Mouse (Mus musculus) E14TG2a.4 (cell line): ENCODE results near the gene Ginm1.

Source experiments
- H3K27me3 ChIP-seq: 2 replicates; pipeline ENCODE4 v1.6.1; 2014; ENCODE audit warnings: low read length, control low read depth; ENCODE audit not compliant: insufficient read depth
- H3K36me3 ChIP-seq: 2 replicates; pipeline ENCODE4 v1.6.1; 2014; ENCODE audit warnings: low read length, control low read depth; ENCODE audit not compliant: insufficient read depth
- H3K4me1 ChIP-seq: replicated peaks from 2 replicates; pipeline ENCODE4 v1.6.1; 2014; ENCODE audit warnings: low read depth, low read length, control low read depth
- H3K4me3 ChIP-seq: replicated peaks from 2 replicates; pipeline ENCODE4 v1.5.1; 2014; ENCODE audit warnings: mild to moderate bottlenecking, low read length
- H3K9me3 ChIP-seq: 2 replicates; pipeline ENCODE4 v1.6.1; 2014; ENCODE audit warnings: low read length, control low read depth
- CTCF ChIP-seq: conservative IDR thresholded peaks from 2 replicates; pipeline ENCODE4 v1.5.1; 2014; ENCODE audit warnings: low read length
- NANOG ChIP-seq: IDR thresholded peaks from 2 replicates; pipeline ENCODE4 v1.6.1; 2014; ENCODE audit warnings: borderline replicate concordance, low read length, mixed read lengths
- POU5F1 ChIP-seq: IDR thresholded peaks from 2 replicates; pipeline ENCODE4 v1.6.1; 2014; ENCODE audit warnings: low read length, borderline replicate concordance

Gene Ginm1

DNA sequence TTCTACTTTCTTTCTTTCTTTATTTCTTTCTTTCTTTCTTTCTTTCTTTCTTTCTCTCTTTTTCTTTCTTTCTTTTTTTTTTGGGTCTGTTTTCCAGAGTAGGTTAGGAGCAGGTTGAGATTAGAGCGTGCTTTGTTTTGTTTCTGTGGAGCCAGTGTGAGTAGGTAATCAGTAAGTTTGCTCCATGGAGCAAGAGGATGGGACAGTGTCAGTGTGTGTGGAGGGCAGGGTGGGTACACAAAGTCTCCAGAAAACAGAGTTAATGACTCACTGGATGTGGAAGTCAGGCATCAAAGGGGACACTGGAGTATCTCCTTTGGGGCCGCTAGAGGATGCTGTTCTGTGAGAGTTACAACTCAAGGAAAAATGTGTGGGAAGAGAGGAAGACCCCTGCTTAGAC lies 44.3 kb upstream of the Ginm1 start:
- Histone ChIP-seq H3K4me3 (no peak overlapping the region), H3K4me1 (peaks cover 29% of the 10 kb centered on the region), H3K36me3 (no peaks in the 10 kb centered on the region), H3K27me3 (peaks cover 26% of the 10 kb centered on the region), H3K9me3 (no peaks in the 10 kb centered on the region)
- TF ChIP-seq CTCF = peak; percentile 30
- TF ChIP-seq NANOG = no peak

DNA sequence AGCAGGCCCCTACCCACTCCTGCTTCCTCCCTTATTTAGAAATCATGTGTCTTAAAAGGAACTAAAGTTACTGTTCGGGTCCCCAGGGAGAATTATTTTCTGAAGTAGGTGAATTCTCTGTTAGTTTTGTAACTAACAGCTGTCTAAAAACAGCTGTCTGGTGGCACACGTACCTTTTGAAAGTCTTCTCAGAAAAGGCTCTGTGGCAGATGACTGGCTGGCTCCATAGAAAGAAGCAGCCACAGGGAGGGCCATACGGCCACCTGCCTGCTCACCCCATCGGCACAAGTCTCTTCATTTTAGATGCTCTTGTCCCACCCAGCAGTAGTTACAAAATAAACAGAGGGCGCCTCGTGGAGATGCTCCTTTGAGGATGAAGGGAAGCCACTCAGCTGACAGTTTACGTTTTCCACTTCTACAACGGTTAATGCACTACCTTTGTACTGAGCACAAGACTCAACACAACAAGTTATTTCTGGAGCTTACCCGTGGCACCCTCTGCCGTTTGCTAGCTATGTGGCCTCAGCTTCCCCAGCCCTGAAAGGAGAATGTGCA lies 42.1 kb upstream of the Ginm1 start:
- no peaks in the 10 kb centered on the region for H3K36me3 ChIP-seq
- TF ChIP-seq CTCF = no peak
- no peak for TF ChIP-seq POU5F1
- TF ChIP-seq NANOG = no peak
- no peak overlapping the region for H3K4me3 ChIP-seq
- H3K9me3 ChIP-seq = no peaks in the 10 kb centered on the region
- H3K27me3 ChIP-seq = peaks cover 22% of the 10 kb centered on the region; the same call in 1 of the 2 replicates
- H3K4me1 ChIP-seq = peaks cover 17% of the 10 kb centered on the region

DNA sequence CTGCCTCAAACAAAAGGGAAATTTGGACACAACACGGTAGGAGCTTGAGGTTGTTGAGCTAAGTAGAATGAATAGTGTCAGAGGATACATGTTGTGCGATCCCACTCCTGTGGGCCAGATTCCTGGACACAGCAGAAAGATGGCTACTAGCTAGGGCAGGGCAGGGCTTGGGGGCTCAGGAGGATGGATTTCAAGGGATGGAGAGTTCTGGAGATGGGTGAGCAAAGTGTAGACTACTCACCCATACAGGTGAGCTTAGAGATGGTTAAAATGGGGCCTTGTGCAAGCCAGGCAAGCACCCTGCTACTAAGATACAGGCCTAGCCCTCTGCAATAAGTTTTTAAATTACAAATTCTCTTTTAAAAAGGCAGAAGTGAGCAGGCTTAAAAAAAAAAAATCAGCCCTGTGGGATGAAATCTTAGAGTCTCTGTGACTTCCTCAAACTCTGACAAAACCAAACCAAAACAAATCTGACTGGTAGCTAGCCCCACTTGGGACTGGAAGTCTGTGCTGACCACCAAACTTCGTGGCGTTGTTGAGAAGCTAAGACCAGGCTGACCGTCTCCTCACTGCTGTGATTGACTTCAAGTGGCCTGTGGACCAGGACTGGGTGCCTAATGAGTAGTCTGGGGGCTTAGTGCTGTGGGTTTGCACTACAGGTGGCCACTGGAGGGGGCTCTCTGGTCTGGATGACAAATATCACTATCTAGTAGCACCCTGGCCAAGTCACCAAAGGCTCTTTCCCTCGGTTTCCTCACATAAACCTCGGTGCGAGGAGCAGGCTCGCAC lies 40.9 kb upstream of the Ginm1 start:
- Histone ChIP-seq H3K4me3 (no peak overlapping the region), H3K27me3 (peaks cover 16% of the 10 kb centered on the region; the same call in 1 of the 2 replicates), H3K36me3 (no peaks in the 10 kb centered on the region), H3K9me3 (no peaks in the 10 kb centered on the region), H3K4me1 (peaks cover 14% of the 10 kb centered on the region)
- no peak for TF ChIP-seq NANOG
- TF ChIP-seq POU5F1 = no peak
- no peak for TF ChIP-seq CTCF

DNA sequence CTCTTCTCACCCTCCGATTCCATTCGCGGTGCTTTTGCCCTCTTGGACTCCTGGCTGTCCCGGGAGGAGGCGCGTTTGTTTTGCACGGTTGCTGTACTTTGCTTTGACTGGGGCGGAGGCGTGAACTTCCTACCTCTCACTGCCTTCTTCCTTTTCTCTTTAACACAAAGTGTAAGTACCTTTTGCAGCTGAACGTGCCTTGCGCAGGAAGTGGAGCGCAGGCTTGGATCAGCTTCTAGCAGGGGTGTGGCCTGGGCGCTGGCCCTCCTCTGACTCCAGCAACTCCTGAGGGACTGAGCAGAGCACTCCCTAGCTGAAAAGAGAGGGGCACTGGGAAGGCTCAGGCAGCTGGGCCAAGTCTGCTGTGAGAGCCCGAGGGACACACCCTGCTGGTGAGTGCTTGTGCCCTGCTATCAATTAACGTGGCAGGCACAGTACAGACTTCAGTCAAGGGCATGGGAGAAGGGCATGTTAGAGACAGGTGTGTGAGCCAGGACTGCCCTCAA lies 39.6 kb upstream of the Ginm1 start, which contains the start of gene Zc3h12d:
Zc3h12d (plus strand) TSS at position 300 of the 506 bp plus-strand sequence.
- no peak for TF ChIP-seq POU5F1
- TF ChIP-seq CTCF = no peak
- no peak for TF ChIP-seq NANOG
- Histone ChIP-seq H3K4me3 (peak within 1 kb of the TSS; percentile 41), H3K4me1 (peaks cover 14% of the 10 kb centered on the region), H3K27me3 (peaks cover 16% of the 10 kb centered on the region; the same call in 1 of the 2 replicates), H3K36me3 (no peaks in the 10 kb centered on the region), H3K9me3 (no peaks in the 10 kb centered on the region)

DNA sequence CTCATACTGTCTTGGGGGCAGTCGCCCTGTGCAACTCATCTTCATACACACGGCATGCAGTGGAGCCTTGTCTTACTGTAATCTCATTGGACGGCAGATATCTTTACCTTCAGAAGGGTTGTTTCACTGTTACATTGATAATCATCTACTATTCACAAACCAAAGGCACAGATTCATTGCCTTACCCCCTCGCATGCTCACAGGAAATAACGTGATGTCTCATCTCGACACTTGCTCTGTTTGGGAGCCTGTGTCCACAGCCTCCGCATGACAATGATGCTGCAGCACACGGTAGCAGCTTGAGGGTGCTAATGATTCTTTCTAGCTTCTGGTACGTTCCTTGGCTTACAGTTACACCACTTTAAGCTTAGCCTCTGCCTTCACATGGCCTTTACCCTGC lies 33.5 kb upstream of the Ginm1 start:
- Histone ChIP-seq H3K9me3 (no peaks in the 10 kb centered on the region), H3K4me1 (no peaks in the 10 kb centered on the region), H3K4me3 (no peak overlapping the region), H3K27me3 (peaks cover 6% of the 10 kb centered on the region; the same call in 1 of the 2 replicates), H3K36me3 (peaks cover 51% of the 10 kb centered on the region)
- TF ChIP-seq NANOG (no peak), POU5F1 (no peak), CTCF (no peak)

DNA sequence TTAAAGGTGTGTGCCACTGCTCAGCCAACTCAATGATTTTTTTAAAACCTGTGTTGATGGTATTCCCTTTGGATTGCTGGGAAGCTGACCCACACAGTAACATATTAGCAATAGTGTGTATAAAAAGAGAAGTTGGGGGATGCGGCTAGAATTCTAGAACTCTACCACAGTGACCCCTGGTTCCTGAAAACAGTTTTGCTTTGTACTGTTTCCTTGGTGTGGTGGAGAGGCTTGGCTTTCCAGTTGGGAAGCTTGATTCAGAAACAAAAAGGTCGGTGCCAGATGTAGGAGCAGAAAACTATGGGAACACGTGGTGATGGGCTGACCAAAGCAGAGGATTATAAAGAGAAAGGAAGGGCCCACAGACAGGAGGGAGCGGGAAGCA lies 32.6 kb upstream of the Ginm1 start:
- H3K36me3 ChIP-seq = peaks cover 59% of the 10 kb centered on the region
- H3K4me3 ChIP-seq = no peak overlapping the region
- no peaks in the 10 kb centered on the region for H3K4me1 ChIP-seq
- H3K9me3 ChIP-seq = no peaks in the 10 kb centered on the region
- no peak for TF ChIP-seq CTCF
- no peak for TF ChIP-seq POU5F1
- TF ChIP-seq NANOG = no peak
- peaks cover 4% of the 10 kb centered on the region; the same call in 1 of the 2 replicates for H3K27me3 ChIP-seq

DNA sequence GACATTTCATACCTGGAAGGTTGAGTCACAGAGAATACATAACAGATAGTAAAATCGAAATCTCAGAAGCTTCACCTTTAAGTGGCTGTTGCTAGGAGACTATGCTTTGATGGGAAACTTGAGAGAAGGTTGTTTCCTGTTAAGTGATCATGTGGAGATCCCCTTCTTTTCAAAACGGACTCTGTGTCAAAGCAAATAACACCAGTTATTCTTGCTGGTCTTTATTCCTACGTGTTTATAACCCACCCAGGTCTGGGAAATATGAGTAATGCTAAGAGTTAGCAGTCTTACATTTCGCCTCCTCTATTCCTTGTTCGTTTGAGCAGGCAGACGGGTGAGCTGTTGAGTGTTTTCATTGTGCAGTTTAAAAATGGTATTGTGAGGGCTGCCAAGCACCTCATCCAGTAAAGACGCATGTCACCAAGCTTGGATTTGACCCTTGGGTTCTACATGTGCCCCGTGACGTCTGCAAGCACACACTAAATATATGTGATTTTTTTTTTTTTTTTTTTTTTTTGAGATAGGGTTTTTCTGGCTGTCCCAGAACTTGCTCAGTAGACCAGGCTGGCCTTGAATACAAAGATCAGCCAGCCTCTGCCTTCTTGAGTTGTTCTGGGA lies 32.1 kb upstream of the Ginm1 start:
- H3K27me3 ChIP-seq = no peaks in the 10 kb centered on the region
- TF ChIP-seq CTCF (no peak), NANOG (no peak), POU5F1 (no peak)
- no peaks in the 10 kb centered on the region for H3K9me3 ChIP-seq
- no peaks in the 10 kb centered on the region for H3K4me1 ChIP-seq
- H3K36me3 ChIP-seq = peaks cover 63% of the 10 kb centered on the region
- H3K4me3 ChIP-seq = no peak overlapping the region

DNA sequence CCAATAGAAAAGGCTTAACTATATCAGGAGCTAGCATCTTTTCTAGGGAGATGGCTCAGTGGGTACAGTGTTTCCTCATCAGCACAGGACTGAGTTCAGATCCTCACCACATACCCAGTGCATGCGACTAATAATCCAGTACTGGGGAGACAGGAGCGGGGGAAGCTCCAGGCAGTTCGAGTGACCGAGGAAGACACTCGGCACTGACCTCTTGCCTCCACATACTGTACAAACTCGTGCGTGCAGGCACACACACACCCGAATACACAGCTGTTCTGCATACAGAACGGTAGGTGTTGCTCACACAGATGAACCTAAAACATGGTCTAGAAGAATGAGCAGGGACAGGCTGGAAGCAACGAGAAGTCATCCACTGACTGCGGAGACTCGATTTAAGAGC lies 29.4 kb upstream of the Ginm1 start:
- H3K9me3 ChIP-seq = no peaks in the 10 kb centered on the region
- TF ChIP-seq POU5F1 = no peak
- no peak for TF ChIP-seq CTCF
- TF ChIP-seq NANOG = no peak
- H3K4me3 ChIP-seq = no peak overlapping the region
- no peaks in the 10 kb centered on the region for H3K4me1 ChIP-seq
- no peaks in the 10 kb centered on the region for H3K27me3 ChIP-seq
- H3K36me3 ChIP-seq = peaks cover 86% of the 10 kb centered on the region
